Mouse (Mus musculus) myocyte (in vitro differentiated cells): ENCODE measurements around the gene Anks1b.

Source experiments
- CEBPB ChIP-seq: IDR thresholded peaks from 2 replicates; pipeline ENCODE4 v1.6.1; 2011; ENCODE audit warnings: mild to moderate bottlenecking, moderate library complexity; ENCODE audit not compliant: poor library complexity, insufficient read depth, severe bottlenecking
- E2F4 ChIP-seq: IDR thresholded peaks from one replicate; pipeline ENCODE4 v1.6.1; 2011; ENCODE audit warnings: mild to moderate bottlenecking, control low read depth, moderate library complexity; ENCODE audit not compliant: insufficient read depth
- MAX ChIP-seq: IDR thresholded peaks from one replicate; pipeline ENCODE4 v1.6.1; 2011; ENCODE audit warnings: low read depth, mild to moderate bottlenecking, control low read depth
- MYOD1 ChIP-seq, 3 experiments: IDR thresholded peaks; one replicate each; pipeline ENCODE4 v1.6.1; 2011; ENCODE audit warnings: control low read depth in 2 of 3, low read depth in 2 of 3, mild to moderate bottlenecking in 2 of 3, moderate library complexity in 1 of 3; ENCODE audit not compliant: insufficient read length in 2 of 3, control insufficient read depth in 1 of 3
- POLR2A ChIP-seq: IDR thresholded peaks from one replicate; pipeline ENCODE4 v1.6.1; 2011; ENCODE audit warnings: low read depth, mild to moderate bottlenecking, control low read depth, moderate library complexity; ENCODE audit not compliant: insufficient read length
- POLR2AphosphoS2 ChIP-seq: IDR thresholded peaks from one replicate; pipeline ENCODE4 v1.6.1; 2011; ENCODE audit warnings: low read depth, control low read depth; ENCODE audit not compliant: insufficient read length
- TCF12 ChIP-seq: IDR thresholded peaks from one replicate; pipeline ENCODE4 v1.6.1; 2011; ENCODE audit warnings: mild to moderate bottlenecking, control low read depth; ENCODE audit not compliant: poor library complexity, insufficient read depth, severe bottlenecking
- USF1 ChIP-seq: IDR thresholded peaks from one replicate; pipeline ENCODE4 v1.6.1; 2011; ENCODE audit warnings: low read depth, mild to moderate bottlenecking, control low read depth, moderate library complexity

DNA sequence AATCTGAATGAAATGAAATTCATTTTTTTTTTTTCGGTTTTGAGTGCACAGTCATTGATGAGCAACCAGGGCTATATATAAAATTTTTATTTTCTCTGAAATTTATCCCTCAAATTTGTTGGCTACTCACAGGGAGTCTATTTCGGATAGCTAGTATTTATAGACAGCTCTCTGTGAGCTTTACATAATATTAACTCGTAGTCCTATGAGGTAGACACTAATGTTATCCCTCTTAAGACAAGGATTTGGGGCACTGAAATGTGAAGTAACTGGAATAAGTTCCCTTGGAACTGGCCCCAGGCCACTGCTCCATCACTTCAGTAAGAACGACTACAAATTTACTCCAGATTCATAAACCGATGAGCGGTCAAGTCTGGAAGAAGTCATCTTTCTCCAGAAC is 977.8 kb downstream of the Anks1b start:
- no peak for TF ChIP-seq POLR2A
- TF ChIP-seq E2F4 = no peak
- no peak for TF ChIP-seq MYOD1 (IDR thresholded peaks at IDR 0.05; ENCODE audit: control insufficient read depth in 1 of 3, insufficient read length in 2 of 3, low read depth in 2 of 3)
- no peak for TF ChIP-seq MAX
- no peak for TF ChIP-seq CEBPB
- TF ChIP-seq TCF12 = no peak
- TF ChIP-seq POLR2AphosphoS2 = no peak
- no peak for TF ChIP-seq USF1
